Mouse (Mus musculus): ENCODE data around the gene Cd5l.
"Not testable (repeated sequence)": the region's sequence is repeated elsewhere in the genome, so short reads cannot be mapped to it uniquely, and the experiment has no call there.

Cd5l gene

GRCm38 (mm10) chr3:87357581-87357980 is at the start of gene Cd5l:
Gene Cd5l, plus strand, starts transcription at chr3:87357881.
- DNase-seq (ENCODE audit: low spot score) = no peak

DNA sequence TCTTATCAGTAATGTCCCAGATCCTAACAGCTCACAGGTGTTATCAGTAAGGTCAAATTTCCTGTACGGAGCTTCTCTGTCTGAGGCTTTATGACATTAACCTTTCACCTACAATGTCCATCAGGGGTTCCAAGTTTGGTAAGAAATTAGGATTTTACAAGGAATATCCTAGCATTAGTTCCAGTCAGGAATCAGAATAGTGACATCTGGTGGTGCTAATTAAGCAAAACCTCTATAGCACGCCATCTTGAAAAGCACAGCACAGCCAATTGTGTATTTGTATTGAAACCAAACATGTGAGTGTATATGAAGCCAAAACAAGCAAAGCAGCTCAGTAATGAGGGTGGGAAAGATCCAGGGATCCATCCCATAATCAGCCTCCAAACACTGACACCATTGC is 47.8 kb upstream of the Cd5l start:
- DNase-seq (ENCODE audit: low spot score) = no peak

DNA sequence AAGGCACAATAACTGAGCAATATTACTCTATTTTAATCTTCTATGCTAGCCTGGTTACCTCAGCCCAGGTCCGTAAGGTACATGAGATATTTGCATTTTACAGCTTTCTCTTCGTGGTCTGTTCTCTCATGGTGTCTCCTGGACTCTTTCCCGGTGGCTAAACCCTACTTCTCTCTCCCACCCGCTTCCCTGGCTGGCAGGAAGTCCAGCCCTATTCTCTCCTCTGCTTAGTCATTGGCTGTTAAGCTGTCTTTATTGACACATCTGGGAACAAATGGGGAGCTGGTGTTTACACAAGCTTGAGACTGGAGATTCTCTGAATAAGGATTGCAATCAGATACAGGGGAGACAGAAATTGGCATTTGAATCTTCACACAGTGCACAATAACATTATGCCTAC is 35.1 kb upstream of the Cd5l start:
- no peak for DNase-seq (ENCODE audit: low spot score)

DNA sequence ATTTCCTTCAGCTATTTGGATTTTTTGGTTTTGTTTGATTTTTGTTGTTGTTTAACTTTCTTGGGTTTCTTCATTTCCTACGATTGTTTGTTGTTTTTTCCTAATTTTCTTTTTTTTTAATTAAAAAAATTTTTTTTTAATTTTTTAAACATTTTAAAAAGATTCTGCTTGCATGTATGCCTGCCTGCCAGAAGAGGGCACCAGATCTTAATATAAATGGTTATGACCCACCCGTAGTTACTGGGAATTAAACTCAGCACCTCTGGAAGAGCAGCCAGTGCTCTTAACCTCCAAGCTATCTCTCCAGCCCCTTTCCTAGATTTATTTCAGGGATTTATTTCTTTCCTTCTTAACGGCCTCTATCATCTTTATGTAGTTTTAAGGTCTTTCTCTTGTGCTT is 33.9 kb upstream of the Cd5l start:
- no peak for DNase-seq (ENCODE audit: low spot score)

DNA sequence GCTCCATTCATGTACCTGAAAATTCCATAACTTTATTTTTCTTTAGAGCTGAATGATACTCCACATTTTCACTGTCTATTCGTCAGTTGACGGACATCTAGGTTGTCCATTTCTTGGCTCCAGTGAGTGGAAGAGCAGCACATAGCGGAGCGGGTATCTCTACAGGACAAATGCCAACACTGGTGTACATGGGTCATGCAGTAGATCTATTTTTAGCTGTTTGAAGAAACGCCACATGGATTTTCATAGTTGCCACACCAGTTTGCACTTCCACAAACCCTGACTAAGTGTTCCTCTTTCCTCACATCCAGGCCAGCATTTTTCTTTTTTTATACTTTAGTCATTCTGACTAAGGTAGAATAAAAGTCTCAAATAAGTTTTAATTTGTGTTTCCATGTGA is 19.8 kb upstream of the Cd5l start:
- DNase-seq (ENCODE audit: low spot score) = no peak

GRCm38 (mm10) chr3:87350992-87351391 is 6.7 kb upstream of the Cd5l start:
- DNase-seq (ENCODE audit: low spot score) = not testable (repeated sequence)

- DNase-seq (ENCODE audit: low spot score) = no peak
Observed at GRCm38 (mm10) chr3:87359215-87359614, 1.5 kb downstream of the Cd5l start.

GRCm38 (mm10) chr3:87360466-87360865 is 2.8 kb downstream of the Cd5l start:
- DNase-seq (ENCODE audit: low spot score) = no peak

DNA sequence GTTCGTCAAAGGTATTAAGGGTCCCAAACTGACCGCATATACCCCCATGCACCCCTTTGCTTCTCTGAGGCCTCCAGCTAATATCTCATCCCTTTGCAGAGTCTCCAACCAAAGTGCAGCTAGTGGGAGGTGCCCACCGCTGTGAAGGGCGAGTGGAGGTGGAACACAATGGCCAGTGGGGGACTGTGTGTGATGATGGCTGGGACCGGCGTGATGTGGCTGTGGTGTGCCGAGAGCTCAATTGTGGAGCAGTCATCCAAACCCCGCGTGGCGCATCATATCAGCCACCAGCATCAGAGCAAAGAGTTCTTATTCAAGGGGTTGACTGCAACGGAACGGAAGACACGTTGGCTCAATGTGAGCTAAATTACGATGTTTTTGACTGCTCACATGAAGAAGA is 8.0 kb downstream of the Cd5l start:
- no peak for DNase-seq (ENCODE audit: low spot score)

DNA sequence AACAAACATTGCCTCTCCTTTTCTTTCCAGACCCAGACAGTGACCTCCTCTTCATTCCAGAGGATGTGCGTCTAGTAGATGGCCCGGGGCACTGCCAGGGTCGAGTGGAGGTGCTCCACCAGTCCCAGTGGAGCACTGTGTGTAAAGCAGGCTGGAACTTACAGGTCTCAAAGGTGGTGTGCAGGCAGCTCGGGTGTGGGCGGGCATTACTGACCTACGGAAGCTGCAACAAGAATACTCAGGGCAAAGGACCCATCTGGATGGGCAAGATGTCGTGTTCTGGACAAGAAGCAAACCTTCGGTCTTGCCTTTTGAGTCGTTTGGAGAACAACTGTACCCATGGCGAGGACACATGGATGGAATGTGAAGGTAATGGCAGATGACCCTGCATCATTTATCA is 9.8 kb downstream of the Cd5l start:
- no peak for DNase-seq (ENCODE audit: low spot score)

DNA sequence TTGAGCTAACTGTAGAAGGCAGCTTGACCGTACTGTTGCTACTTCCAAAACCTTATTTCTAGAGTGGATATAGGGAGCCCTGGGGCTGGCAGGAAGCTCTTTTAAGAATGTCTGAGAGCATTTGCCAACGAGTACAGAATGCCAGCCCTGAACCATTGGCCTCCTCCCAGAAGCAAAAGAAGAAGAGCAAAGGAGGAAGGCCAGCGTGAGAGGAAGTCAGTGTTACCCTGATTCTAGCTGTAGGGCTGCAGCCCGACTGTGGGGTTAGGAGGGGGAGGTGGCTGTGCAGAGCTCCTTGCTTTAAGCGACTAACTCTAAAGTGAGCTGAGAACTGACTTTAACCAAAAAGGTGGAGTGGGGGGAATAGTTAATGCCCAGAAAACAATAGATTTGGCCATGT is 11.5 kb downstream of the Cd5l start:
- no peak for DNase-seq (ENCODE audit: low spot score)

- no peak for DNase-seq (ENCODE audit: low spot score)
Observed at GRCm38 (mm10) chr3:87376195-87377165, 18.8 kb downstream of the Cd5l start, which contains the start of gene Fcrl1. Gene Fcrl1, plus strand, starts transcription at chr3:87376387.

- no peak for DNase-seq (ENCODE audit: low spot score)
Observed at GRCm38 (mm10) chr3:87377228-87377627, 19.5 kb downstream of the Cd5l start.

- DNase-seq (ENCODE audit: low spot score) = no peak
Observed at GRCm38 (mm10) chr3:87377719-87378118, 20.0 kb downstream of the Cd5l start.

DNA sequence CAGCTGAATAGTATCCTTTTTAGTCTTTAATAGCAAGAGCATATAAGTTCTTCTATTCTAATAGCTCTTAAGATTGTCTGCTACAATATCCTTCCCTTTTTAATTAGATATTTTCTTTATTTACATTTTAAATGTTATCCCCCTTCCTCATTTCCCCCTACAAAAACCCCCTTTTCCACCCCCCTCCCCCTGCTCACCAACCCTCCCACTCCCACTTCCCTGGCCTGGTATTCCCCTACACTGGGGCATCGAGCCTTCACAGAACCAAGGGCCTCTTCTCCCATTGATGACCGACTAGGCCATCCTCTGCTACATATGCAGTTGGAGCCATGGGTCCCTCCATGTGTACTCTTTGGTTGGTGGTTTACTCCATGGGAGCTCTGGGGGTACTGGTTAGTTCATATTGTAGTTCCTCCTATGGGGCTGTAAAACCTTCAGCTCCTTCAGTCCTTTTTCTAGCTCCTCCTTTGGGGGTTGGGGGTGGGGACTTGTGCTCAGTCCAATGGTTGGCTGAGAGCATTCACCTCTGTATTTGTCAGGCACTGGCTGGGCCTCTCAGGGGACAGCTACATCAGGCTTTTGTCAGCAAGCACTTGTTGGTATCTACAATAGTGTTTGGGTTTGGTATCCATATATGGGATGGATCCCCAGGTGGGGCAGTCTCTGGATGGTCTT is 22.1 kb downstream of the Cd5l start:
- not testable (repeated sequence) for DNase-seq (ENCODE audit: low spot score)

DNA sequence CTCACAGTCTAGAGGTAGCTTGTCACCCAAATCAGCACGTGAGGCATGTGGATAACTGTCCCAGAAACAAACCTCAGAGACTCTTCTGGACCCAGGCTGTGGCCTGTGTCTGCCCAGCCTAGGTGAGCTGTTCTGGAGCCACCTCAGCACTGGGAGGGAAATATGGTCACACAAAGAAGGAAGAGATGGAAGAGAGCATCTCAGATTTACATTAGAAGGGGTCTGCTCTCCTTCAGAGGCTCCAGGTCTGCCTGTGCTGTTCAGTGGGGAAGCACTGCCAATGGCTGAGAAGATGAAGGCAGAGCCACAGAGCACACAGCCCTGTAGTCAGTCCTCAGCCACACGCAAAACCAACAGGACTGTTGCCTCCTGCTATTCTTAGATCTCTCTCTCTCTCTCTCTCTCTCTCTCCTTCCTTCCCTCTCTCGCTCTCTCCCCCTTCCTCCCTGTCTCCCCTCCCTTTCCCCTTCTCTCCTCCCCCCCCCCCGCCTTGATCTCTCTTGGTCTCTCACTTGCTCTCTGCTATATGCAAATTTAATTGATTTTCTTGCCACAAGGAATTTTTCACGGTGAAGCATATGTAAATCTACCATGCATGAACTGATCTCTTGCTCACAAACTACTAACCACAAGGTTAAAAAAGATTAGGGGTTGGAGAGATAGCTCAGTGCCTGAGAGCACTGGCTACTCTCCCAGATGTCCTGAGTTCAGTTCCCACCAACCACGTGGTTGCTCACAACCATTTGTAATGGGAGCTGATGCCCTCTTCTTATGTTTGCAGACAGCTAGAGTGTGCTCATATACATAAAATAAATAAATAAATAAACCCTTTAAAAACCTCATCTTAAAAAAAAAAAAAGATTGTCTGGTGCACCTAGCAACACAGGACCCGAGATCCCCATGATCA is 24.4 kb downstream of the Cd5l start:
- no peak for DNase-seq (ENCODE audit: low spot score)

GRCm38 (mm10) chr3:87383308-87383707 is 25.6 kb downstream of the Cd5l start:
- no peak for DNase-seq (ENCODE audit: low spot score)

DNA sequence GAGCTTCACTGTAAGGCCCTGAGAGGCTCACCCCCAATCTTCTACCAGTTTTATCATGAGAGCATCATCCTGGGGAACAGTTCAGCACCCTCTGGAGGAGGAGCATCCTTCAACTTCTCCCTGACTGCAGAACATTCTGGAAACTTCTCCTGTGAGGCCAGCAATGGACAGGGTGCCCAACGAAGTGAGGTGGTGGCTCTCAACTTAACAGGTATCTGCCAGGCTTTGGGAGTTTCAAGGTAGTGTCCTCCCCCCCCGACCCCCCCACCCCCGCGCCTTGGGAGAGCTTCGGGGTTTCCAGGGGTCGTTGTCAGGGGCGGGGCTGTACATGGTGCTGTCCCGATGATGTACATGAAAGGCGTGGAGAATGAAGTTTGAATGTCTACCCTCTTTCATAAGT is 27.4 kb downstream of the Cd5l start:
- DNase-seq (ENCODE audit: low spot score) = no peak

DNA sequence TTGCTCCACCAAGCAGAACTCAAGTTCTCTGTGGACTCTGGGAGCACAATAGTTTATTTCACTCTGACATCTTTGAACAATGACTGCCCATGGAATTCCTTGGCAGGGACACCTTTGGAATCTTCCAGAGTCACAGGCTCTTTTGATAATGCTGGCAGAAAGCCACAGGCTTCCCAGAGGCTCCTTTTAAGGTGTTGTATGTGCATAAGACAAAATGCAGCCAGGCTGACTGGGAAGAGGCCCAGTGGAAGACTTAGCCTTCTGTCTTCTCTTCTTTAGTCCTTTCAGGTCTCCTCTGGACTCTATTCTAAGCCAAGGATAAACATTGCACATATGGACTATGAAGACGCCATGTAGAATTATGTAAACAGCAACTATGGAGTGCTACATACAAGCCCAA is 33.3 kb downstream of the Cd5l start:
- no peak for DNase-seq (ENCODE audit: low spot score)

DNA sequence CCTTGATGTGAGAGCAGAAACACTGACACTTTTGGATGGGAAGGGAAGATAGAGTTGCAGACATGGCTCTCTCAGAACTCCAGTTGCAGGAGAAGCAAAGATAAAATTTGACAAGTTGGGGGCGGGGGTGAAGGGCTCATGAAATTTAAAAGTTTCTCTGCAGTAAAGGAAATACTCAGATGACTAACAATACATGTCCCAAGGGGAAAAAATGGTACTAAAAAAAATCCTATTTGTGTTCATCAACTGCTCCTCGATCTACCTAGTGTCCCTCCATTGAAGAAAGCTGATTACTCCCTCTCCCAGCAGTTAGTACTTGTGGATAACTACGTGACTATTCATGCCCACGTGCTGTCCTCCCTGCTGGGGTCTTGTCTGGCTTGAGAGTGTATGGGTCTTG is 41.1 kb downstream of the Cd5l start:
- DNase-seq (ENCODE audit: low spot score) = no peak

- DNase-seq (ENCODE audit: low spot score) = no peak
Observed at GRCm38 (mm10) chr3:87399906-87400305, 42.2 kb downstream of the Cd5l start.

DNA sequence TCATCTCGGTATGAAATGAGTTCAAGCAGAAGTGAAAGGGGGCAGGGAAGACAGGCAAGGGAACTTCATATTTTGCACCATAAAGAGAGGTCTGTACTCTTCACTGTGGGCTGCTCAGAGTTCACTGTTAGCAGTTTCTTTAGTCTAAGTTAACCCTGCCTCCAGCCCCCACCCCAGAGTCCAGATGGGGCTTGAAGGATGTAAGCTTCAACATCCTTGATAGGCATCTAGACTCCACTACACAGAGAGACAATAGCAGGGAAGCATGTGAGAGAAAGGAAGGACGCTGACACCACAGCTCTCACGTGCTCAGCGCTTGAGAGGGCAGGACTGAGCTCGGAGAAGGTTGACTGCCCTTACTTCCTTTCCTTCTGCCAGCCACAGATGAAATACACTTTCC is 43.6 kb downstream of the Cd5l start:
- DNase-seq (ENCODE audit: low spot score) = no peak
